Mouse (Mus musculus): ENCODE results near the gene Dkk2.

GRCm38 (mm10) chr3:132131939-132132338 is 46.8 kb downstream of the Dkk2 start:
- TF ChIP-seq POLR2A (IDR thresholded peaks at IDR 0.05; ENCODE audit: control insufficient read depth in 1 of 2, insufficient read depth in 1 of 2, low read depth in 1 of 2, low read length in 2 of 2, poor library complexity in 1 of 2) (no peak), MAX (IDR thresholded peaks at IDR 0.05; ENCODE audit: low read length) (no peak), CHD2 (IDR thresholded peaks at IDR 0.05; ENCODE audit: low read length) (no peak), GATA1 (IDR thresholded peaks at IDR 0.05; ENCODE audit: low read depth, low read length) (no peak)
